Mouse (Mus musculus) kidney, embryonic 16.5 days (tissue): ENCODE measurements around the gene Tpm3. TPM values are rescaled to one million over a fixed set of nuclear protein-coding genes. Genes with fewer than 3 reads are reported as not detected.

Source experiments
- microRNA counts: library from miRNA; unstranded; fragments of <30 nt; microRNA quantifications from one replicate; lab custom pipeline; 2016
- microRNA-seq: library from miRNA; unstranded; fragments of <30 nt; microRNA quantifications from one replicate; pipeline ENCODE4, GENCODE M21; 2016
- polyA plus RNA-seq: library from polyadenylated mRNA; unstranded; fragments of >200 nt; fragmentation: Nextera tagmentation; extraction: Ambion mirVana; gene quantifications from 2 replicates; pipeline ENCODE4 v1.2.1, GENCODE M21; 2015

The Tpm3 gene
- polyA plus RNA-seq, 1 experiment from 2014 or later, result 543 TPM

MicroRNA genes within 50 kb of the gene (microRNA counts, 519-probe panel; counts per million panel counts)
- microRNA mmu-miR-190b (lab: Ali Mortazavi, UCI), result 3,544 counts per million, percentile 82 among the panel's probes with 10 or more counts

Small RNA genes within 50 kb of the gene (microRNA-seq; reads per million reads assigned to microRNA genes)
- 7.6 reads per million, percentile 26 among the genes with 10 or more reads in this experiment for gene Mir190b

Other genes starting within 250 kb of the Tpm3 start
- gene She, start 241.3 kb upstream of the Tpm3 start, polyA plus RNA-seq, result 6.7 and 7.8 TPM in 2 replicates
- 0.84 and 0.91 TPM in 2 replicates for gene Il6ra, start 159.5 kb upstream of the Tpm3 start, polyA plus RNA-seq
- gene Atp8b2, start 109.1 kb upstream of the Tpm3 start, polyA plus RNA-seq, result 11.7 and 15.3 TPM in 2 replicates
- gene Hax1, start 73.9 kb upstream of the Tpm3 start, polyA plus RNA-seq, result 175 and 189 TPM in 2 replicates
- gene 4933434E20Rik, start 21.0 kb upstream of the Tpm3 start, polyA plus RNA-seq, result 184 and 187 TPM in 2 replicates
- 152 and 198 TPM in 2 replicates for gene Ubap2l, start 20.0 kb upstream of the Tpm3 start, polyA plus RNA-seq
- 0.36 and 0.60 TPM in 2 replicates for gene Nup210l, start 31.5 kb downstream of the Tpm3 start, polyA plus RNA-seq
- gene Rps27, start 141.0 kb downstream of the Tpm3 start, polyA plus RNA-seq, result 1,193 and 1,390 TPM in 2 replicates
- gene Rab13, start 141.0 kb downstream of the Tpm3 start, polyA plus RNA-seq, result 37.2 and 42.6 TPM in 2 replicates
- 103 and 105 TPM in 2 replicates for gene Jtb, start 158.9 kb downstream of the Tpm3 start, polyA plus RNA-seq
- gene Creb3l4, start 170.9 kb downstream of the Tpm3 start, polyA plus RNA-seq, result 6.5 and 6.8 TPM in 2 replicates
- 108 and 114 TPM in 2 replicates for gene Slc39a1, start 175.5 kb downstream of the Tpm3 start, polyA plus RNA-seq
- 24.8 and 33.7 TPM in 2 replicates for gene Crtc2, start 181.5 kb downstream of the Tpm3 start, polyA plus RNA-seq
- 3.7 and 4.7 TPM in 2 replicates for gene Dennd4b, start 192.5 kb downstream of the Tpm3 start, polyA plus RNA-seq
- 11.3 and 15.4 TPM in 2 replicates for gene Gatad2b, start 220.5 kb downstream of the Tpm3 start, polyA plus RNA-seq